Mouse (Mus musculus) bone marrow macrophage, adult 2 months (primary cell): ENCODE data around the gene Ddr2.

Experiments
- CTCF ChIP-seq: IDR thresholded peaks from 2 replicates; pipeline ENCODE4 v1.5.1; 2012; ENCODE audit warnings: low read depth, mild to moderate bottlenecking, low read length, moderate library complexity
- POLR2A ChIP-seq: IDR thresholded peaks from 2 replicates; pipeline ENCODE4 v1.6.1; 2012; ENCODE audit warnings: mild to moderate bottlenecking, low read depth, low read length, borderline replicate concordance

- no peak for TF ChIP-seq CTCF
- no peak for TF ChIP-seq POLR2A
Observed at GRCm38 (mm10) chr1:170086631-170087030, 23.9 kb downstream of the Ddr2 start.
